In the genomic region with DNA sequence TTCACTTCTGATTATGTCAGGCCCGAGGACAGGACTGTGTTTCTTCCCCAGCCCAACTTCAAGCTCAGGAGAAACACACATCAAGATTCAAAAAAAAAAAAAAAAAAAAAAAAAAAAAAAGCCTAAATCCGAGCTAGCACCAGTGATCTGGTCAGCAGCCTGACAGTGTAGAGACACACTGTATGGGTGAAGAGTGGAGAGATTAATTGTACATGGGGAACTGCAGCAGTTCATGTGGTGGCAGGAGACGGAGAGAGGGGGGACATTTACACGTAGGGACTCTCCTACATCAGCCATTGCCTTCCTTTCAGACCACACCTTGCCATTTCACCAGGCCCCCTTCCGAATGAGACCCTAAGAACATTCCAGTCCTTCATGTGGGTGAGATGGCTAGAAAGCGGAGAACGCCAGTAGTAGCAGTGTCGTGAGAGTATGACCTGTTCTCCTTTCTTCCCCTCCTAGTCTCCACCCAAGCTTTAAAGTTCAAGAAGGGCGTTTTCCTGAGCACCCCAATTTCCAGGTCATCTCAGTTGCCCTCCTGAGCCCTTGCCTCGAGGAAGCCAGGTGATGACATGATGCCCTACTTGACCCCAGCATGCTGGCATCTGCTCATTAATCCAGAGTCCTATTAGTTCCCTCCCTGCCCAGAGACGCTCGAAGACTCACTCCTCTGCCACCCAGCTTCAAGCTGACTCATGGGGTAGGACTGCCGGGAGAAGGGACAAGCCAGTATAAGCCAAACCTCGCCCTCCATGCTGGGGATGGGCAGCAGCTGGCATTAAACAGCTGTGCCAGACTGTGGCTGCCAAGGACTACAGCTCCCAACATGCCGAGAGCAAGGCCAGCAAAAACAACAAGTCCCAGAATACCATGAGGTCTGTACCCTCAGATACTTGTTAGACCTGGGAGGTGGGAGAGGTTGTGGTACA, we compare ENCODE assay signal across 8 mouse cellular contexts. TPM values are rescaled to one million over a fixed set of nuclear protein-coding genes. Genes with fewer than 3 reads are reported as not detected.
A peak's percentile ranks its signal among the peaks of the same experiment; 100 is the strongest.
DNase-seq lines count a peak whose midpoint lies in the region; ATAC-seq and TF ChIP-seq lines count a peak whose summit lies in the region.

No protein-coding gene starts in this region.

- peak; percentile 53 to 66 for DNase-seq in right cerebral cortex, adult 2 months (ENCODE audit: low spot score in 2 of 2)
- DNase-seq in right cerebral cortex, postnatal 36 days (ENCODE audit: low spot score in 2 of 2) = no peak
- peak; percentile 67 for DNase-seq in c-Kit-negative CD71-positive TER-119-positive erythroid progenitor cells, embryonic 14.5 days (ENCODE audit: low read depth, low spot score)
- DNase-seq in kidney, postnatal 14 days = peak; percentile 47
- peak; percentile 27 for DNase-seq in lung, embryonic 14.5 days

- no peak for TF ChIP-seq CTCF in lung, embryonic 14.5 days (IDR thresholded peaks at IDR 0.05; ENCODE audit: low read depth)
- TF ChIP-seq CTCF in small intestine, adult 2 months (IDR thresholded peaks at IDR 0.05; ENCODE audit: extremely low read depth, insufficient read length, insufficient replicate concordance, low read depth, low read length) = no peak

- no peaks in the 10 kb centered on the region for H3K27me3 ChIP-seq in heart, embryonic 11.5 days (ENCODE audit: control insufficient read depth, insufficient read depth, low read length)
- no peaks in the 10 kb centered on the region for H3K27me3 ChIP-seq in lung, embryonic 14.5 days (ENCODE audit: insufficient read depth, low read length)
- no peaks in the 10 kb centered on the region for H3K27me3 ChIP-seq in small intestine, adult 2 months (ENCODE audit: control insufficient read depth, insufficient read depth, low read length)

- 44% methylated on average over 15 of the region's 15 CpGs for WGBS in heart, embryonic 11.5 days (ENCODE audit: insufficient replicate concordance)
- WGBS in lung, embryonic 14.5 days = 49% methylated on average over 15 of the region's 15 CpGs
- 26% methylated on average over 15 of the region's 15 CpGs for WGBS in small intestine, adult 2 months

- 0 out of 2 replicates have a peak, but pooled peaks cover 11% of the 10 kb centered on the region for H3K36me3 ChIP-seq in heart, embryonic 11.5 days (ENCODE audit: control insufficient read depth, insufficient read depth, low read length)
- peaks cover 22% of the 10 kb centered on the region for H3K36me3 ChIP-seq in lung, embryonic 14.5 days (ENCODE audit: insufficient read depth)
- peaks cover 24% of the 10 kb centered on the region for H3K36me3 ChIP-seq in small intestine, adult 2 months (ENCODE audit: control insufficient read depth, insufficient read depth, low read length)

- ATAC-seq in heart, embryonic 11.5 days (replicated peaks; ENCODE audit: insufficient number of reproducible peaks, low FRiP score, low TSS enrichment) = no peak
- no peak for ATAC-seq in lung, embryonic 14.5 days (ENCODE audit: insufficient read depth)
- ATAC-seq in granulocyte monocyte progenitor cell, adult 5-6 weeks (replicated peaks; ENCODE audit: poor library complexity, severe bottlenecking) = no peak

- peak overlapping the region; percentile 84 for H3K9ac ChIP-seq in heart, embryonic 11.5 days (ENCODE audit: low read depth, low read length)
- peak overlapping the region; percentile 80 for H3K9ac ChIP-seq in lung, embryonic 14.5 days

- H3K4me2 ChIP-seq in heart, embryonic 11.5 days = peak overlapping the region; percentile 89
- peak overlapping the region; percentile 81 for H3K4me2 ChIP-seq in lung, embryonic 14.5 days

- H3K4me1 ChIP-seq in heart, embryonic 11.5 days (ENCODE audit: control insufficient read depth, insufficient read depth, low read length) = peaks cover 16% of the 10 kb centered on the region
- H3K4me1 ChIP-seq in lung, embryonic 14.5 days (ENCODE audit: insufficient read depth) = peaks cover 5% of the 10 kb centered on the region; the same call in 1 of the 2 replicates
- peaks cover 12% of the 10 kb centered on the region; the same call in 1 of the 2 replicates for H3K4me1 ChIP-seq in small intestine, adult 2 months (ENCODE audit: control insufficient read depth, insufficient read depth, insufficient read length, low read length)

- H3K4me3 ChIP-seq in heart, embryonic 11.5 days (ENCODE audit: low read depth, low read length) = peak overlapping the region; percentile 79
- peak overlapping the region; percentile 63 for H3K4me3 ChIP-seq in lung, embryonic 14.5 days (ENCODE audit: low read depth, low read length)
- H3K4me3 ChIP-seq in small intestine, adult 2 months (ENCODE audit: low read depth, low read length) = peak overlapping the region; percentile 76

- TF ChIP-seq POLR2A in small intestine, adult 2 months (IDR thresholded peaks at IDR 0.05; ENCODE audit: low read depth, low read length) = peak; percentile 60; the same call in 1 of the 2 replicates

- H3K9me3 ChIP-seq in heart, embryonic 11.5 days (replicated peaks; ENCODE audit: control insufficient read depth, low read length) = no peaks in the 10 kb centered on the region
- H3K9me3 ChIP-seq in lung, embryonic 14.5 days (ENCODE audit: low read depth, low read length) = no peaks in the 10 kb centered on the region

- H3K27ac ChIP-seq in heart, embryonic 11.5 days (ENCODE audit: low read depth, low read length) = peak overlapping the region; percentile 87
- peak overlapping the region; percentile 19; the same call in 1 of the 2 replicates for H3K27ac ChIP-seq in lung, embryonic 14.5 days (ENCODE audit: low read depth)
- H3K27ac ChIP-seq in small intestine, adult 2 months (ENCODE audit: insufficient read depth, low read depth, low read length) = peak overlapping the region; percentile 94

RNA-seq across cellular contexts. Expression of a gene that starts 7.2 kb away (rescaled TPM):
- 10.8 and 11.4 TPM in 2 replicates for polyA plus RNA-seq in heart, embryonic 11.5 days (2014; fragmentation: Nextera tagmentation; extraction: Ambion mirVana)
- polyA plus RNA-seq in lung, embryonic 14.5 days (2014; fragmentation: Nextera tagmentation; extraction: Ambion mirVana) = 7.1 and 7.8 TPM in 2 replicates
- polyA plus RNA-seq in small intestine, adult 2 months (2012; rRNA removed) = 36.1 and 70.5 TPM in 2 replicates
- total RNA-seq in granulocyte monocyte progenitor cell, adult 5-6 weeks (2014; fragmentation: Nextera tagmentation) = 2.9 and 5.1 TPM in 2 replicates
- 2.1 and 5.8 TPM in 2 replicates for total RNA-seq in granulocyte monocyte progenitor cell, adult 5-6 weeks (2017)

RNA-seq across cellular contexts. Expression of a gene that starts 7.3 kb away (rescaled TPM):
- 251 and 255 TPM in 2 replicates for polyA plus RNA-seq in heart, embryonic 11.5 days (2014; fragmentation: Nextera tagmentation; extraction: Ambion mirVana)
- polyA plus RNA-seq in lung, embryonic 14.5 days (2014; fragmentation: Nextera tagmentation; extraction: Ambion mirVana) = 331 and 340 TPM in 2 replicates
- polyA plus RNA-seq in small intestine, adult 2 months (2012; rRNA removed) = 38.7 and 62.8 TPM in 2 replicates
- total RNA-seq in granulocyte monocyte progenitor cell, adult 5-6 weeks (2014; fragmentation: Nextera tagmentation) = 140 and 178 TPM in 2 replicates
- 130 and 143 TPM in 2 replicates for total RNA-seq in granulocyte monocyte progenitor cell, adult 5-6 weeks (2017)

RNA-seq across cellular contexts. Expression of a gene that starts 13.2 kb away (rescaled TPM):
- polyA plus RNA-seq in heart, embryonic 11.5 days (2014; fragmentation: Nextera tagmentation; extraction: Ambion mirVana) = 13.2 and 13.6 TPM in 2 replicates
- 19.2 and 21.4 TPM in 2 replicates for polyA plus RNA-seq in lung, embryonic 14.5 days (2014; fragmentation: Nextera tagmentation; extraction: Ambion mirVana)
- polyA plus RNA-seq in small intestine, adult 2 months (2012; rRNA removed) = 20.0 and 30.6 TPM in 2 replicates
- 15.6 and 15.8 TPM in 2 replicates for total RNA-seq in granulocyte monocyte progenitor cell, adult 5-6 weeks (2014; fragmentation: Nextera tagmentation)
- 5.8 and 10.8 TPM in 2 replicates for total RNA-seq in granulocyte monocyte progenitor cell, adult 5-6 weeks (2017)

RNA-seq across cellular contexts. Expression of a gene that starts 19.9 kb away (rescaled TPM):
- 9.3 TPM in 2 replicates for polyA plus RNA-seq in heart, embryonic 11.5 days (2014; fragmentation: Nextera tagmentation; extraction: Ambion mirVana)
- 7.6 and 8.2 TPM in 2 replicates for polyA plus RNA-seq in lung, embryonic 14.5 days (2014; fragmentation: Nextera tagmentation; extraction: Ambion mirVana)
- polyA plus RNA-seq in small intestine, adult 2 months (2012; rRNA removed) = 5.5 and 7.0 TPM in 2 replicates
- total RNA-seq in granulocyte monocyte progenitor cell, adult 5-6 weeks (2014; fragmentation: Nextera tagmentation) = 0.13 TPM in 1 of 2 replicates, not detected in the other
- 0.52 and 0.57 TPM in 2 replicates for total RNA-seq in granulocyte monocyte progenitor cell, adult 5-6 weeks (2017)

RNA-seq across cellular contexts. Expression of a gene that starts 28.5 kb away (rescaled TPM):
- polyA plus RNA-seq in heart, embryonic 11.5 days (2014; fragmentation: Nextera tagmentation; extraction: Ambion mirVana) = 11.0 and 11.5 TPM in 2 replicates
- polyA plus RNA-seq in lung, embryonic 14.5 days (2014; fragmentation: Nextera tagmentation; extraction: Ambion mirVana) = 19.4 and 20.8 TPM in 2 replicates
- polyA plus RNA-seq in small intestine, adult 2 months (2012; rRNA removed) = 3.9 and 9.5 TPM in 2 replicates
- total RNA-seq in granulocyte monocyte progenitor cell, adult 5-6 weeks (2014; fragmentation: Nextera tagmentation) = 19.9 and 29.0 TPM in 2 replicates
- total RNA-seq in granulocyte monocyte progenitor cell, adult 5-6 weeks (2017) = 18.7 and 21.8 TPM in 2 replicates

Comparison
In these comparisons a context has a peak if more than half of its experiments do, and no peak if none do; other contexts are left out.
1. DNase-seq: peak in right cerebral cortex, adult 2 months (2 of 2), c-Kit-negative CD71-positive TER-119-positive erythroid progenitor cells, embryonic 14.5 days (single experiment), kidney, postnatal 14 days (single experiment) and lung, embryonic 14.5 days (single experiment); none in right cerebral cortex, postnatal 36 days (0 of 2).
2. H3K27ac ChIP-seq: peak in every context shown above with its lines; median percentile 94 in small intestine, adult 2 months; 87 in heart, embryonic 11.5 days; 19 in lung, embryonic 14.5 days.
3. Peak in every context shown above with its lines, with median percentiles within 50 percentile points of each other: H3K4me3 ChIP-seq.